Mouse (Mus musculus) forebrain, postnatal 0 days (tissue): ENCODE measurements at regions not wholly inside any gene's neighbourhood (a gene's known extent, or its start where the extent isn't known, plus 50 kb on each side); places are given as distances from the start of the nearest gene placed in this dataset.

Source experiments
- ATAC-seq: fragments of 200-750 bp; cut with Nextera tagmentation; 2 replicates; pipeline ENCODE4 v1.8.0; 2017; ENCODE audit warnings: mild to moderate bottlenecking, moderate library complexity
- DNase-seq: peaks from one replicate; pipeline ENCODE4 v3.0.0-alpha.2; 2015
- H3K27ac ChIP-seq: fragments of 300-500 bp; sonication (generic); 2 replicates; pipeline ENCODE4 v1.5.1; 2014; ENCODE audit warnings: low read depth, mild to moderate bottlenecking, antibody characterized with exemption, low read length, moderate library complexity, mixed read lengths
- H3K27me3 ChIP-seq: fragments of 300-500 bp; sonication (generic); 2 replicates; pipeline ENCODE4 v1.6.1; 2014; ENCODE audit warnings: mild to moderate bottlenecking, low read length, mixed read lengths; ENCODE audit not compliant: insufficient read depth
- H3K36me3 ChIP-seq: fragments of 300-500 bp; sonication (generic); 2 replicates; pipeline ENCODE4 v1.6.1; 2014; ENCODE audit warnings: mild to moderate bottlenecking, moderate library complexity; ENCODE audit not compliant: insufficient read depth
- H3K4me1 ChIP-seq: fragments of 300-500 bp; sonication (generic); 2 replicates; pipeline ENCODE4 v1.6.1; 2014; ENCODE audit warnings: antibody characterized with exemption; ENCODE audit not compliant: insufficient read depth
- H3K4me2 ChIP-seq: fragments of 300-500 bp; sonication (generic); 2 replicates; pipeline ENCODE4 v1.6.1; 2014; ENCODE audit warnings: low read depth, mild to moderate bottlenecking, moderate library complexity
- H3K4me3 ChIP-seq: fragments of 300-500 bp; sonication (generic); 2 replicates; pipeline ENCODE4 v1.5.1; 2014; ENCODE audit warnings: low read depth, low read length, mixed read lengths
- H3K9ac ChIP-seq: fragments of 300-500 bp; sonication (generic); 2 replicates; pipeline ENCODE4 v1.6.1; 2014; ENCODE audit warnings: mild to moderate bottlenecking
- H3K9me3 ChIP-seq: fragments of 300-500 bp; sonication (generic); 2 replicates; pipeline ENCODE4 v1.6.1; 2016; ENCODE audit warnings: low read length
- CTCF ChIP-seq: sonication (generic); IDR thresholded peaks from 2 replicates; pipeline ENCODE4 v1.5.1; 2016; ENCODE audit warnings: antibody characterized with exemption, control low read depth, low read depth
- WGBS: fragments of 180-500 bp; shearing (Covaris S2); extraction: QIAGEN DNeasy Blood & Tissue Kit; methylation state at CpG from one replicate; pipeline ENCODE4 v1.1.7; 2014; 5-methylcytosine and 5-hydroxymethylcytosine counted together

GRCm38 (mm10) chr16:92915651-92916050, 89.7 kb upstream of the Runx1 start:
- WGBS: 31% methylated on average over 6 of the region's 6 CpGs
- ATAC-seq: peak; percentile 54; the same call in 1 of the 2 replicates
- no peaks in the 10 kb centered on the region for H3K36me3 ChIP-seq
- H3K4me1 ChIP-seq: no peaks in the 10 kb centered on the region
- no peak for DNase-seq
- no peak for TF ChIP-seq CTCF
- no peaks in the 10 kb centered on the region for H3K9me3 ChIP-seq
- no peaks in the 10 kb centered on the region for H3K27me3 ChIP-seq
- no peak overlapping the region for H3K27ac ChIP-seq
- no peak overlapping the region for H3K9ac ChIP-seq
- no peak overlapping the region for H3K4me3 ChIP-seq
- no peak overlapping the region for H3K4me2 ChIP-seq

GRCm38 (mm10) chr16:92906873-92907272, 80.9 kb upstream of the Runx1 start:
- H3K9ac ChIP-seq: no peak overlapping the region
- H3K36me3 ChIP-seq: no peaks in the 10 kb centered on the region
- DNase-seq: no peak
- no peaks in the 10 kb centered on the region for H3K4me1 ChIP-seq
- H3K27ac ChIP-seq: no peak overlapping the region
- TF ChIP-seq CTCF: no peak
- WGBS: 88% methylated on average over 4 of the region's 4 CpGs
- no peak for ATAC-seq
- H3K4me3 ChIP-seq: no peak overlapping the region
- no peaks in the 10 kb centered on the region for H3K9me3 ChIP-seq
- H3K27me3 ChIP-seq: no peaks in the 10 kb centered on the region
- no peak overlapping the region for H3K4me2 ChIP-seq

GRCm38 (mm10) chr16:92905626-92906025, 79.7 kb upstream of the Runx1 start:
- Histone ChIP-seq H3K27ac (no peak overlapping the region), H3K4me3 (no peak overlapping the region), H3K36me3 (no peaks in the 10 kb centered on the region), H3K9me3 (no peaks in the 10 kb centered on the region), H3K9ac (no peak overlapping the region), H3K4me1 (no peaks in the 10 kb centered on the region), H3K4me2 (no peak overlapping the region), H3K27me3 (no peaks in the 10 kb centered on the region)
- ATAC-seq: no peak
- no peak for DNase-seq
- 92% methylated on average over 6 of the region's 6 CpGs for WGBS
- TF ChIP-seq CTCF: no peak

- no peak for ATAC-seq
- no peak for TF ChIP-seq CTCF
Observed at GRCm38 (mm10) chr16:92903892-92904473, 78.0 kb upstream of the Runx1 start.

GRCm38 (mm10) chr16:92903486-92903885, 77.5 kb upstream of the Runx1 start:
- ATAC-seq (no peak), DNase-seq (no peak)
- TF ChIP-seq CTCF: no peak
- WGBS: 91% methylated on average over 7 of the region's 7 CpGs
- no peak overlapping the region for H3K27ac ChIP-seq
- H3K4me2 ChIP-seq: no peak overlapping the region
- H3K36me3 ChIP-seq: no peaks in the 10 kb centered on the region
- H3K4me1 ChIP-seq: no peaks in the 10 kb centered on the region
- H3K4me3 ChIP-seq: no peak overlapping the region
- H3K9ac ChIP-seq: no peak overlapping the region
- H3K9me3 ChIP-seq: no peaks in the 10 kb centered on the region
- no peaks in the 10 kb centered on the region for H3K27me3 ChIP-seq

More at GRCm38 (mm10) chr16:92903892-92904473, 78.0 kb upstream of the Runx1 start:
- 73% methylated on average over 9 of the region's 9 CpGs for WGBS
- Histone ChIP-seq H3K9ac (no peak overlapping the region), H3K9me3 (no peaks in the 10 kb centered on the region), H3K4me3 (no peak overlapping the region), H3K4me1 (no peaks in the 10 kb centered on the region), H3K27me3 (no peaks in the 10 kb centered on the region), H3K27ac (no peak overlapping the region), H3K4me2 (no peak overlapping the region), H3K36me3 (no peaks in the 10 kb centered on the region)
- DNase-seq: no peak

GRCm38 (mm10) chr16:92899704-92900103, 73.8 kb upstream of the Runx1 start:
- H3K4me1 ChIP-seq: no peaks in the 10 kb centered on the region
- no peak overlapping the region for H3K9ac ChIP-seq
- no peak overlapping the region for H3K4me3 ChIP-seq
- no peak overlapping the region for H3K27ac ChIP-seq
- DNase-seq (no peak), ATAC-seq (no peak)
- 78% methylated on average over 1 of the region's 1 CpGs for WGBS
- H3K4me2 ChIP-seq: no peak overlapping the region
- H3K36me3 ChIP-seq: no peaks in the 10 kb centered on the region
- H3K9me3 ChIP-seq: no peaks in the 10 kb centered on the region
- H3K27me3 ChIP-seq: no peaks in the 10 kb centered on the region
- no peak for TF ChIP-seq CTCF

- no peak for ATAC-seq
- Histone ChIP-seq H3K4me3 (no peak overlapping the region), H3K36me3 (no peaks in the 10 kb centered on the region), H3K27me3 (no peaks in the 10 kb centered on the region), H3K4me1 (no peaks in the 10 kb centered on the region), H3K9me3 (no peaks in the 10 kb centered on the region), H3K27ac (no peak overlapping the region), H3K9ac (no peak overlapping the region), H3K4me2 (no peak overlapping the region)
- no peak for TF ChIP-seq CTCF
- 67% methylated on average over 2 of the region's 2 CpGs for WGBS
- no peak for DNase-seq
Observed at GRCm38 (mm10) chr16:92891741-92892140, 65.8 kb upstream of the Runx1 start.

- no peak for DNase-seq
Observed at GRCm38 (mm10) chr16:92890713-92891112, 64.8 kb upstream of the Runx1 start.

More at GRCm38 (mm10) chr16:92890713-92891112, 64.8 kb upstream of the Runx1 start:
- Histone ChIP-seq H3K4me1 (no peaks in the 10 kb centered on the region), H3K27me3 (no peaks in the 10 kb centered on the region), H3K4me2 (no peak overlapping the region), H3K9ac (no peak overlapping the region), H3K9me3 (no peaks in the 10 kb centered on the region), H3K36me3 (no peaks in the 10 kb centered on the region), H3K27ac (no peak overlapping the region), H3K4me3 (no peak overlapping the region)
- TF ChIP-seq CTCF: no peak
- no peak for ATAC-seq
- WGBS: 69% methylated on average over 3 of the region's 3 CpGs
